Mouse (Mus musculus) liver, embryonic 14.5 days (tissue): Measurements from ENCODE around the gene Slc26a8. TPM values are rescaled to one million over a fixed set of nuclear protein-coding genes. Genes with fewer than 3 reads are reported as not detected.

Experiments
- ATAC-seq: fragments of 200-750 bp; cut with Nextera tagmentation; 2 replicates; pipeline ENCODE4 v1.8.0; 2017; ENCODE audit warnings: moderate number of reproducible peaks, mild to moderate bottlenecking, moderate library complexity; ENCODE audit not compliant: insufficient read depth
- DNase-seq, 3 experiments: peaks; one replicate each; pipeline ENCODE4 v3.0.0-alpha.2; 2012 to 2013; ENCODE audit warnings: low read depth in 3 of 3, low spot score in 3 of 3
- H3K27ac ChIP-seq: fragments of 300-500 bp; sonication (generic); 2 replicates; pipeline ENCODE4 v1.5.1; 2014; ENCODE audit warnings: moderate library complexity, mild to moderate bottlenecking, control low read depth, inconsistent platforms
- H3K27me3 ChIP-seq: fragments of 300-500 bp; sonication (generic); 2 replicates; pipeline ENCODE4 v1.6.1; 2014; ENCODE audit warnings: mild to moderate bottlenecking, low read length, moderate library complexity; ENCODE audit not compliant: control insufficient read depth, insufficient read depth
- H3K36me3 ChIP-seq: fragments of 300-500 bp; sonication (generic); replicated peaks from 2 replicates; pipeline ENCODE4 v1.6.1; 2014; ENCODE audit warnings: low read depth; ENCODE audit not compliant: control insufficient read depth, insufficient read depth
- H3K4me1 ChIP-seq, 2 experiments: fragments of 200-500 bp in 1 of 2; fragments of 300-500 bp in 1 of 2; sonication (generic) in 1 of 2; replicated peaks; 2 replicates each; pipeline ENCODE4 v1.6.1; 2012 to 2014; ENCODE audit warnings: antibody characterized with exemption in 1 of 2, inconsistent platforms in 1 of 2, low read length in 1 of 2; ENCODE audit not compliant: control insufficient read depth in 2 of 2, insufficient read depth in 2 of 2
- H3K4me2 ChIP-seq: fragments of 300-500 bp; sonication (generic); 2 replicates; pipeline ENCODE4 v1.6.1; 2014; ENCODE audit warnings: low read depth, mild to moderate bottlenecking, control low read depth, moderate library complexity
- H3K4me3 ChIP-seq, 2 experiments: fragments of 200-500 bp in 1 of 2; fragments of 300-500 bp in 1 of 2; sonication (generic) in 1 of 2; 2 replicates each; pipeline ENCODE4 v1.5.1; 2012 to 2014; ENCODE audit warnings: low read depth in 2 of 2, low read length in 2 of 2, mild to moderate bottlenecking in 2 of 2, control low read depth in 1 of 2, inconsistent platforms in 1 of 2, moderate library complexity in 1 of 2; ENCODE audit not compliant: insufficient read depth in 1 of 2
- H3K9ac ChIP-seq: fragments of 300-500 bp; sonication (generic); replicated peaks from 2 replicates; pipeline ENCODE4 v1.6.1; 2014; ENCODE audit warnings: mild to moderate bottlenecking, control low read depth, moderate library complexity
- H3K9me3 ChIP-seq: fragments of 300-500 bp; sonication (generic); 2 replicates; pipeline ENCODE4 v1.6.1; 2016; ENCODE audit warnings: low read length, mixed read lengths; ENCODE audit not compliant: control insufficient read depth
- CTCF ChIP-seq: IDR thresholded peaks from 2 replicates; pipeline ENCODE4 v1.5.1; 2016; ENCODE audit warnings: antibody characterized with exemption, low read depth, control low read depth
- EP300 ChIP-seq: IDR thresholded peaks from 2 replicates; pipeline ENCODE4 v1.6.1; 2016; ENCODE audit warnings: antibody characterized with exemption, low read depth
- WGBS: fragments of 180-500 bp; shearing (Covaris S2); extraction: QIAGEN DNeasy Blood & Tissue Kit; methylation state at CpG from one replicate; pipeline ENCODE4 v1.1.7; 2014; ENCODE audit not compliant: insufficient replicate concordance; 5-methylcytosine and 5-hydroxymethylcytosine counted together
- polyA plus RNA-seq, 2 experiments: library from polyadenylated mRNA; depleted of rRNA in 1 of 2; stranded (reverse) in 1 of 2; unstranded in 1 of 2; fragments of >200 nt; fragmentation: Nextera tagmentation in 1 of 2; extraction: Ambion mirVana in 1 of 2; gene quantifications; 2 replicates each; pipeline versions ENCODE4 v1.2.1 to v1.2.3; 2012 to 2014

Gene Slc26a8
- polyA plus RNA-seq, 2 experiments: 0.11 to 0.35 TPM

GRCm38 (mm10) chr17:28588591-28588990 lies 101.4 kb downstream of the Slc26a8 start:
- Histone ChIP-seq H3K9me3 (no peaks in the 10 kb centered on the region), H3K27ac (no peak overlapping the region), H3K4me2 (no peak overlapping the region), H3K9ac (no peak overlapping the region), H3K36me3 (peaks cover 32% of the 10 kb centered on the region), H3K4me1 (no peaks in the 10 kb centered on the region), H3K4me3 (no peak overlapping the region), H3K27me3 (no peaks in the 10 kb centered on the region)
- DNase-seq (no peak), ATAC-seq (no peak)
- 57% methylated on average over 2 of the region's 2 CpGs for WGBS
- TF ChIP-seq CTCF (no peak), EP300 (no peak)

Other genes starting within 250 kb of the Slc26a8 start
- 5.3 and 7.3 TPM in 2 replicates for gene Fkbp5, start 172.7 kb downstream of the Slc26a8 start, polyA plus RNA-seq (2012; rRNA removed)
- 3.5 and 3.6 TPM in 2 replicates for gene Fkbp5, start 172.7 kb downstream of the Slc26a8 start, polyA plus RNA-seq (2014; fragmentation: Nextera tagmentation; extraction: Ambion mirVana)
- gene Armc12, start 159.4 kb downstream of the Slc26a8 start, polyA plus RNA-seq (2012; rRNA removed): 0.03 TPM in 1 of 2 replicates, not detected in the other
- gene Armc12, start 159.4 kb downstream of the Slc26a8 start, polyA plus RNA-seq (2014; fragmentation: Nextera tagmentation; extraction: Ambion mirVana): not detected in 2 replicates
- not detected in 2 replicates for gene Clpsl2, start 140.8 kb downstream of the Slc26a8 start, polyA plus RNA-seq (2012; rRNA removed)
- gene Clpsl2, start 140.8 kb downstream of the Slc26a8 start, polyA plus RNA-seq (2014; fragmentation: Nextera tagmentation; extraction: Ambion mirVana): not detected in 2 replicates
- 1.2 and 3.3 TPM in 2 replicates for gene Clps, start 129.5 kb downstream of the Slc26a8 start, polyA plus RNA-seq (2012; rRNA removed)
- gene Clps, start 129.5 kb downstream of the Slc26a8 start, polyA plus RNA-seq (2014; fragmentation: Nextera tagmentation; extraction: Ambion mirVana): 2.9 and 3.7 TPM in 2 replicates
- gene Lhfpl5, start 114.6 kb downstream of the Slc26a8 start, polyA plus RNA-seq (2012; rRNA removed): not detected in 2 replicates
- not detected in 2 replicates for gene Lhfpl5, start 114.6 kb downstream of the Slc26a8 start, polyA plus RNA-seq (2014; fragmentation: Nextera tagmentation; extraction: Ambion mirVana)
- 11.5 and 12.9 TPM in 2 replicates for gene Srpk1, start 67.5 kb downstream of the Slc26a8 start, polyA plus RNA-seq (2012; rRNA removed)
- 40.8 and 41.8 TPM in 2 replicates for gene Srpk1, start 67.5 kb downstream of the Slc26a8 start, polyA plus RNA-seq (2014; fragmentation: Nextera tagmentation; extraction: Ambion mirVana)
- gene Mapk14, start 1.1 kb upstream of the Slc26a8 start, polyA plus RNA-seq (2012; rRNA removed): 30.3 and 37.8 TPM in 2 replicates
- gene Mapk14, start 1.1 kb upstream of the Slc26a8 start, polyA plus RNA-seq (2014; fragmentation: Nextera tagmentation; extraction: Ambion mirVana): 33.2 and 36.1 TPM in 2 replicates
- 0.06 and 0.58 TPM in 2 replicates for gene AC170998.1, start 35.9 kb upstream of the Slc26a8 start, polyA plus RNA-seq (2012; rRNA removed)
- gene AC170998.1, start 35.9 kb upstream of the Slc26a8 start, polyA plus RNA-seq (2014; fragmentation: Nextera tagmentation; extraction: Ambion mirVana): 0.40 and 0.74 TPM in 2 replicates
- 1.5 and 1.6 TPM in 2 replicates for gene Mapk13, start 79.1 kb upstream of the Slc26a8 start, polyA plus RNA-seq (2012; rRNA removed)
- gene Mapk13, start 79.1 kb upstream of the Slc26a8 start, polyA plus RNA-seq (2014; fragmentation: Nextera tagmentation; extraction: Ambion mirVana): 1.5 and 1.6 TPM in 2 replicates
- 95.9 and 98.3 TPM in 2 replicates for gene Brpf3, start 110.9 kb upstream of the Slc26a8 start, polyA plus RNA-seq (2012; rRNA removed)
- 48.6 and 66.8 TPM in 2 replicates for gene Brpf3, start 110.9 kb upstream of the Slc26a8 start, polyA plus RNA-seq (2014; fragmentation: Nextera tagmentation; extraction: Ambion mirVana)
- gene Pnpla1, start 168.2 kb upstream of the Slc26a8 start, polyA plus RNA-seq (2012; rRNA removed): 0.01 and 0.02 TPM in 2 replicates
- gene Pnpla1, start 168.2 kb upstream of the Slc26a8 start, polyA plus RNA-seq (2014; fragmentation: Nextera tagmentation; extraction: Ambion mirVana): 0.04 TPM in 1 of 2 replicates, not detected in the other
- gene 4930539E08Rik, start 225.1 kb upstream of the Slc26a8 start, polyA plus RNA-seq (2012; rRNA removed): 0.06 TPM in 2 replicates
- 0.03 and 0.14 TPM in 2 replicates for gene 4930539E08Rik, start 225.1 kb upstream of the Slc26a8 start, polyA plus RNA-seq (2014; fragmentation: Nextera tagmentation; extraction: Ambion mirVana)